Mouse (Mus musculus) adipocyte (in vitro differentiated cells): ENCODE data around the gene Etnk2.

ENCODE experiments used
- DNase-seq: peaks from one replicate; pipeline ENCODE4 v3.0.0-alpha.2; 2016; ENCODE audit warnings: low spot score

The Etnk2 gene

GRCm38 (mm10) chr1:133382552-133383155, 19.3 kb downstream of the Etnk2 start:
- no peak for DNase-seq

- DNase-seq, result no peak
These were observed 19.9 kb downstream of the Etnk2 start for GRCm38 (mm10) chr1:133383157-133383783.

- DNase-seq, result peak; percentile 41
These were observed 22.1 kb downstream of the Etnk2 start for GRCm38 (mm10) chr1:133385506-133385905.

- DNase-seq, result no peak
These were observed 22.8 kb downstream of the Etnk2 start for GRCm38 (mm10) chr1:133386209-133386608.

- no peak for DNase-seq
These were observed 24.3 kb downstream of the Etnk2 start for GRCm38 (mm10) chr1:133387539-133388268.

GRCm38 (mm10) chr1:133394702-133395101, 31.3 kb downstream of the Etnk2 start:
- no peak for DNase-seq

- no peak for DNase-seq
These were observed 33.3 kb downstream of the Etnk2 start for GRCm38 (mm10) chr1:133396693-133397092.

- DNase-seq, result no peak
These were observed 33.7 kb downstream of the Etnk2 start for GRCm38 (mm10) chr1:133397094-133397482.

GRCm38 (mm10) chr1:133397483-133398237, 34.3 kb downstream of the Etnk2 start:
- DNase-seq, result no peak

GRCm38 (mm10) chr1:133400014-133400725, 36.8 kb downstream of the Etnk2 start:
- no peak for DNase-seq

GRCm38 (mm10) chr1:133404005-133404404, 40.6 kb downstream of the Etnk2 start:
- no peak for DNase-seq

- DNase-seq, result no peak
These were observed 43.2 kb downstream of the Etnk2 start for GRCm38 (mm10) chr1:133406614-133407013.

GRCm38 (mm10) chr1:133407436-133407835, 44.1 kb downstream of the Etnk2 start:
- no peak for DNase-seq

GRCm38 (mm10) chr1:133408321-133408720, 44.9 kb downstream of the Etnk2 start:
- DNase-seq, result no peak

- DNase-seq, result no peak
These were observed 45.6 kb downstream of the Etnk2 start for GRCm38 (mm10) chr1:133408880-133409516.

- DNase-seq, result no peak
These were observed 46.4 kb downstream of the Etnk2 start for GRCm38 (mm10) chr1:133409786-133410185.

- DNase-seq, result no peak
These were observed 48.3 kb downstream of the Etnk2 start for GRCm38 (mm10) chr1:133411506-133412147.

GRCm38 (mm10) chr1:133412941-133413340, 49.6 kb downstream of the Etnk2 start:
- no peak for DNase-seq

- no peak for DNase-seq
These were observed 51.7 kb downstream of the Etnk2 start for GRCm38 (mm10) chr1:133415086-133415485.

GRCm38 (mm10) chr1:133415505-133415904, 52.1 kb downstream of the Etnk2 start:
- no peak for DNase-seq

- no peak for DNase-seq
These were observed 53.1 kb downstream of the Etnk2 start for GRCm38 (mm10) chr1:133416472-133416871.
